Mouse (Mus musculus) hindbrain, embryonic 14.5 days (tissue): Measurements from ENCODE around the gene Txlna. TPM values are rescaled to one million over a fixed set of nuclear protein-coding genes. Genes with fewer than 3 reads are reported as not detected.

Experiments used
- ATAC-seq: fragments of 200-750 bp; cut with Nextera tagmentation; 2 replicates; pipeline ENCODE4 v1.8.0; 2017; ENCODE audit warnings: moderate number of reproducible peaks, mild to moderate bottlenecking, moderate TSS enrichment, moderate library complexity; ENCODE audit not compliant: low FRiP score
- DNase-seq: peaks from one replicate; pipeline ENCODE4 v3.0.0-alpha.2; 2015; ENCODE audit warnings: low spot score
- H3K27ac ChIP-seq: fragments of 300-500 bp; sonication (generic); 2 replicates; pipeline ENCODE4 v1.5.1; 2014; ENCODE audit warnings: mild to moderate bottlenecking, moderate library complexity
- H3K27me3 ChIP-seq: fragments of 300-500 bp; sonication (generic); 2 replicates; pipeline ENCODE4 v1.6.1; 2014; ENCODE audit warnings: mild to moderate bottlenecking, low read length, mixed read lengths; ENCODE audit not compliant: control insufficient read depth, insufficient read depth
- H3K36me3 ChIP-seq: fragments of 300-500 bp; sonication (generic); replicated peaks from 2 replicates; pipeline ENCODE4 v1.6.1; 2014; ENCODE audit not compliant: control insufficient read depth, insufficient read depth
- H3K4me1 ChIP-seq: fragments of 300-500 bp; sonication (generic); replicated peaks from 2 replicates; pipeline ENCODE4 v1.6.1; 2014; ENCODE audit warnings: antibody characterized with exemption, low read length, mixed read lengths; ENCODE audit not compliant: control insufficient read depth, insufficient read depth
- H3K4me2 ChIP-seq: fragments of 300-500 bp; sonication (generic); replicated peaks from 2 replicates; pipeline ENCODE4 v1.6.1; 2014; ENCODE audit warnings: mild to moderate bottlenecking, moderate library complexity
- H3K4me3 ChIP-seq: fragments of 300-500 bp; sonication (generic); replicated peaks from 2 replicates; pipeline ENCODE4 v1.5.1; 2014; ENCODE audit warnings: mild to moderate bottlenecking, low read length
- H3K9ac ChIP-seq: fragments of 300-500 bp; sonication (generic); 2 replicates; pipeline ENCODE4 v1.6.1; 2014
- H3K9me3 ChIP-seq: fragments of 300-500 bp; sonication (generic); 2 replicates; pipeline ENCODE4 v1.6.1; 2016; ENCODE audit warnings: low read length; ENCODE audit not compliant: control insufficient read depth
- WGBS: fragments of 180-500 bp; shearing (Covaris S2); extraction: QIAGEN DNeasy Blood & Tissue Kit; methylation state at CpG from one replicate; pipeline ENCODE4 v1.1.7; 2014; 5-methylcytosine and 5-hydroxymethylcytosine counted together
- polyA plus RNA-seq: library from polyadenylated mRNA; unstranded; fragments of >200 nt; fragmentation: Nextera tagmentation; extraction: Ambion mirVana; gene quantifications from 2 replicates; pipeline ENCODE4 v1.2.1, GENCODE M21; 2014

The Txlna gene
- polyA plus RNA-seq, 1 experiment from 2014 or later: 52.9 TPM

- Histone ChIP-seq H3K4me3 (no peak overlapping the region), H3K9ac (no peak overlapping the region)
These were observed 30.8 kb downstream of the Txlna start for GRCm38 (mm10) chr4:129610026-129610425.

GRCm38 (mm10) chr4:129609139-129609631 is 31.7 kb downstream of the Txlna start:
- WGBS: 85% methylated on average over 12 of the region's 12 CpGs
- Histone ChIP-seq H3K27ac (no peak overlapping the region), H3K4me1 (peaks cover 3% of the 10 kb centered on the region; the same call in 1 of the 2 replicates), H3K9me3 (no peaks in the 10 kb centered on the region), H3K27me3 (no peaks in the 10 kb centered on the region), H3K4me2 (no peak overlapping the region), H3K9ac (no peak overlapping the region), H3K36me3 (peaks cover 47% of the 10 kb centered on the region), H3K4me3 (no peak overlapping the region)
- DNase-seq (no peak), ATAC-seq (no peak)

More at GRCm38 (mm10) chr4:129610026-129610425, 30.8 kb downstream of the Txlna start:
- H3K9me3 ChIP-seq: no peaks in the 10 kb centered on the region
- no peak overlapping the region for H3K27ac ChIP-seq
- no peak overlapping the region for H3K4me2 ChIP-seq
- no peak for ATAC-seq
- peaks cover 3% of the 10 kb centered on the region; the same call in 1 of the 2 replicates for H3K4me1 ChIP-seq
- 74% methylated on average over 4 of the region's 4 CpGs for WGBS
- DNase-seq: no peak
- H3K36me3 ChIP-seq: peaks cover 38% of the 10 kb centered on the region
- no peaks in the 10 kb centered on the region for H3K27me3 ChIP-seq

- Histone ChIP-seq H3K4me3 (no peak overlapping the region), H3K4me1 (peaks cover 3% of the 10 kb centered on the region; the same call in 1 of the 2 replicates), H3K9me3 (no peaks in the 10 kb centered on the region), H3K36me3 (peaks cover 52% of the 10 kb centered on the region), H3K27me3 (no peaks in the 10 kb centered on the region), H3K9ac (peak overlapping the region; percentile 40), H3K4me2 (no peak overlapping the region), H3K27ac (peak overlapping the region; percentile 64)
- ATAC-seq: peak; percentile 84
- peak; percentile 85 for DNase-seq
- 40% methylated on average over 7 of the region's 7 CpGs for WGBS
These were observed 32.3 kb downstream of the Txlna start for GRCm38 (mm10) chr4:129608426-129609025.

GRCm38 (mm10) chr4:129600233-129601158 is 40.4 kb downstream of the Txlna start, which contains the start of the genes Eif3i and Tmem234:
Gene Eif3i (minus strand): TSS chr4:129600648.
Gene Tmem234 (plus strand): TSS chr4:129600668.
- H3K36me3 ChIP-seq: peaks cover 51% of the 10 kb centered on the region

GRCm38 (mm10) chr4:129588865-129589264 is 52.0 kb downstream of the Txlna start:
- no peak for DNase-seq
- Histone ChIP-seq H3K27ac (no peak overlapping the region), H3K36me3 (peaks cover 37% of the 10 kb centered on the region), H3K4me2 (no peak overlapping the region), H3K4me1 (no peaks in the 10 kb centered on the region), H3K9ac (no peak overlapping the region), H3K4me3 (no peak overlapping the region), H3K27me3 (no peaks in the 10 kb centered on the region), H3K9me3 (no peaks in the 10 kb centered on the region)
- ATAC-seq: no peak
- WGBS: 79% methylated on average over 4 of the region's 4 CpGs

More at GRCm38 (mm10) chr4:129600233-129601158, 40.4 kb downstream of the Txlna start, which contains the start of the genes Eif3i and Tmem234:
- peak; percentile 91 for ATAC-seq
- peak within 1 kb of the TSS; percentile 97 for H3K9ac ChIP-seq
- peak; percentile 84 for DNase-seq
- under 1% methylated on average over 72 of the region's 74 CpGs for WGBS
- H3K27ac ChIP-seq: peak within 1 kb of the TSS; percentile 82
- H3K4me3 ChIP-seq: peak within 1 kb of the TSS; percentile 100
- H3K4me2 ChIP-seq: peak within 1 kb of the TSS; percentile 91
- H3K9me3 ChIP-seq: no peaks in the 10 kb centered on the region
- H3K27me3 ChIP-seq: no peaks in the 10 kb centered on the region
- H3K4me1 ChIP-seq: peaks cover 26% of the 10 kb centered on the region

GRCm38 (mm10) chr4:129586943-129587342 is 53.9 kb downstream of the Txlna start:
- Histone ChIP-seq H3K4me2 (no peak overlapping the region), H3K9me3 (no peaks in the 10 kb centered on the region)

GRCm38 (mm10) chr4:129585773-129586172 is 55.1 kb downstream of the Txlna start:
- H3K27me3 ChIP-seq: no peaks in the 10 kb centered on the region
- ATAC-seq (no peak), DNase-seq (no peak)
- H3K9ac ChIP-seq: no peak overlapping the region
- H3K27ac ChIP-seq: no peak overlapping the region
- peaks cover 6% of the 10 kb centered on the region for H3K36me3 ChIP-seq
- no peaks in the 10 kb centered on the region for H3K4me1 ChIP-seq
- WGBS: 85% methylated on average over 9 of the region's 9 CpGs
- H3K4me2 ChIP-seq: no peak overlapping the region; the same call in 1 of the 2 replicates
- H3K9me3 ChIP-seq: no peaks in the 10 kb centered on the region
- H3K4me3 ChIP-seq: no peak overlapping the region

More at GRCm38 (mm10) chr4:129586943-129587342, 53.9 kb downstream of the Txlna start:
- H3K4me3 ChIP-seq: no peak overlapping the region
- no peak overlapping the region for H3K27ac ChIP-seq
- no peak overlapping the region for H3K9ac ChIP-seq
- no peak for DNase-seq
- H3K36me3 ChIP-seq: peaks cover 18% of the 10 kb centered on the region
- WGBS: 39% methylated on average over 1 of the region's 1 CpGs
- no peak for ATAC-seq
- no peaks in the 10 kb centered on the region for H3K27me3 ChIP-seq
- H3K4me1 ChIP-seq: no peaks in the 10 kb centered on the region

GRCm38 (mm10) chr4:129584884-129585608 is 55.8 kb downstream of the Txlna start:
- 2% methylated on average over 36 of the region's 36 CpGs for WGBS
- no peaks in the 10 kb centered on the region for H3K4me1 ChIP-seq
- H3K9me3 ChIP-seq: no peaks in the 10 kb centered on the region
- H3K27ac ChIP-seq: no peak overlapping the region
- H3K27me3 ChIP-seq: no peaks in the 10 kb centered on the region
- H3K9ac ChIP-seq: peak overlapping the region; percentile 32
- ATAC-seq (no peak; the same call in 1 of the 2 replicates), DNase-seq (peak; percentile 66)
- H3K4me3 ChIP-seq: peak overlapping the region; percentile 21
- H3K4me2 ChIP-seq: peak overlapping the region; percentile 48
- H3K36me3 ChIP-seq: no peaks in the 10 kb centered on the region; the same call in 1 of the 2 replicates
